Mouse (Mus musculus): ENCODE measurements around the gene Galnt6. TPM values are rescaled to one million over a fixed set of nuclear protein-coding genes. Genes with fewer than 3 reads are reported as not detected.
A peak's percentile ranks its signal among the peaks of the same experiment; 100 is the strongest.

Galnt6 gene
- polyA plus RNA-seq, 1 experiment from 2014 or later: 1.3 TPM

DNA sequence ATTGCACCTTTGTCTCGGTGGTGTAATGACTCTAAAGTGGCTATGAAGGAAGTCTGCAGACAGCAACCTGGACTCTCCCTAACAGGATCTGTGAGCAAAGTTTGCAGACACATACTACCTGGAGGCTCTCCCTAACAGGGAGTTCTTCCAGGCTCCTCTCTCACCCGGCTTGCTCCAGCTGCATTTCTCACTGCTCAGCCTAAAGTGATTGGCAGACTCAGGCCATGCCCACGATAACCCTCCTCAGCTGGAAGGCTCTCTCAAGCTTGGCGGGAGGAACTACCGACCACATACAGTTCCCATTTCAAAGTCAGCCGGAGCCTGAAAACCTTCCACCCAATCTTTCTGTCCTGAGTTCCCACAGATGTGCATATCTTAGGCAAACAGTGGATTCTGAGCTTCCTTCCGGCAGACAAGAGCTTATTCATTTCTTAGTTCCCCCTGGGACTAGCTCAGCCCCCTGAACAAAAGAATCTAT is 62.9 kb downstream of the Galnt6 start:
- peak overlapping the region; percentile 16 for H3K4me3 ChIP-seq
- H3K27me3 ChIP-seq (replicated peaks): no peaks in the 10 kb centered on the region
- peak; percentile 43; the same call in 1 of the 2 replicates for ATAC-seq
- peak overlapping the region; percentile 22; the same call in 1 of the 2 replicates for H3K9ac ChIP-seq
- 3% methylated on average over 7 of the region's 7 CpGs for WGBS (ENCODE audit: insufficient replicate concordance)
- peak overlapping the region; percentile 66 for H3K27ac ChIP-seq
- peaks cover 77% of the 10 kb centered on the region for H3K4me1 ChIP-seq
- no peaks in the 10 kb centered on the region for H3K9me3 ChIP-seq (replicated peaks)
- H3K4me2 ChIP-seq: peak overlapping the region; percentile 74
- no peaks in the 10 kb centered on the region for H3K36me3 ChIP-seq

DNA sequence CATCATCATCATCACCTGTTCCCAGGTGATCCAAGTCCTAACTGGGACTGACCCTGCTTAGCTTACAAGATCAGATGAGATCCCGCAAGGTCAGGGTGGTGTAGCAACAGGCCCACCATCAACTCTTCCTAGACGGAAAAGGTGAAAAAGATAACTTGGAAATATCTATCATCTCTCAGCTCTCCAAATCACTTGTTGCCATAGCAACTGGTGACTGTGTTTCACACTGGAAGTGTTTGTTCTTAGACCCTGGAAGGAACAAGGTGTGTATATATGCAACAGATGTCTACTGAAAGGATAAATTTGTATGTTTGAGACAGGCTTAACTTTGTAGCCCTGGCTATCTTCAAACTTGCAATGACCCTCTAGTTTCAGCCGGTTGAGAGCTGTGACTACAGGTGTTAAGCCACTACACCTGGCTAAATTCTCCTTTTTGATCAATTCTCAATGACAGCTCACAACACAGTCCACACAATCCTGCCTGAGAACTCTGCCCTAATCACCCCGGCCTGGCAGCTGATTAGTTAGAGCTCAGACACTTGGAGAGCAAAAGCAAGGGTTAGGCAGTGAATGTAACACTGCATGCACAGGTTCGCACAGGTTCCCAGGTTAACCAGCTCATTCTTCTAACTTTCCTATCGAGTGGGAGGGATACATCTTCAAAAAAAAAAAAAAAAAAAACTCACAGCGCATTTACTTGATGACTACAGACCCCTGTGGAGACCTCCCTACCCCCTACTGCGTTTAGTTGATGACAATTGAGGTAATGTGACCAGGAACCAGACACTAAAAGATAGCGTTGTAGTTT is 63.6 kb downstream of the Galnt6 start:
- peak overlapping the region; percentile 22; the same call in 1 of the 2 replicates for H3K9ac ChIP-seq
- H3K27me3 ChIP-seq (replicated peaks): no peaks in the 10 kb centered on the region
- H3K4me2 ChIP-seq: peak overlapping the region; percentile 74
- peak overlapping the region; percentile 16 for H3K4me3 ChIP-seq
- H3K36me3 ChIP-seq: no peaks in the 10 kb centered on the region
- no peaks in the 10 kb centered on the region for H3K9me3 ChIP-seq (replicated peaks)
- peak overlapping the region; percentile 66 for H3K27ac ChIP-seq
- H3K4me1 ChIP-seq: peaks cover 77% of the 10 kb centered on the region
- 26% methylated on average over 9 of the region's 9 CpGs for WGBS (ENCODE audit: insufficient replicate concordance)
- ATAC-seq: no peak

DNA sequence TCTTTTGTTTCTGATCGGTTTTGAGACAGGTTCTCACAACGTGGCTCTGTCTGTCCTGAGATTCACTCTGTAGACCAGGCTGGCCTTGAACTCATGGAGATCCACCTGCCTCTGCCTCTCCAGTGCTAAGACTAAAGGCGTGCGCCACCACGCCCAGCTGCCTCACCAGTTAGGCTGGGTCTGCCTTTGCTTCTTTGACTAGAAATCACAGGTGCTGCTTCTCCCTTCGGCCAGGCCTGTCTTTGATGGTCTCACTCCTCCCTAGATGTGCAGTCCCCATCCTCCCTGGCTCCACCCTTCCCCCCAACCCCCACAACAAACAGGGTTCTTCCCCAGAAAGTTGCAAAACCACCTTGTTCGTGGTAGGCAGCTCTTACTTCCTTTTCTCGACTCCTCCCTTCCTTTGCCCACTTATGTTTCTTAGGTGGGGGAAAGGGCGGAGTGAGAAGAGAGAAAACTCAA is 64.3 kb downstream of the Galnt6 start:
- WGBS (ENCODE audit: insufficient replicate concordance): 32% methylated on average over 9 of the region's 9 CpGs
- Histone ChIP-seq H3K36me3 (no peaks in the 10 kb centered on the region), H3K27me3 (replicated peaks) (no peaks in the 10 kb centered on the region), H3K4me1 (peaks cover 74% of the 10 kb centered on the region), H3K9me3 (replicated peaks) (no peaks in the 10 kb centered on the region), H3K4me3 (no peak overlapping the region), H3K9ac (no peak overlapping the region), H3K27ac (no peak overlapping the region), H3K4me2 (peak overlapping the region; percentile 74; the same call in 1 of the 2 replicates)
- no peak for ATAC-seq

DNA sequence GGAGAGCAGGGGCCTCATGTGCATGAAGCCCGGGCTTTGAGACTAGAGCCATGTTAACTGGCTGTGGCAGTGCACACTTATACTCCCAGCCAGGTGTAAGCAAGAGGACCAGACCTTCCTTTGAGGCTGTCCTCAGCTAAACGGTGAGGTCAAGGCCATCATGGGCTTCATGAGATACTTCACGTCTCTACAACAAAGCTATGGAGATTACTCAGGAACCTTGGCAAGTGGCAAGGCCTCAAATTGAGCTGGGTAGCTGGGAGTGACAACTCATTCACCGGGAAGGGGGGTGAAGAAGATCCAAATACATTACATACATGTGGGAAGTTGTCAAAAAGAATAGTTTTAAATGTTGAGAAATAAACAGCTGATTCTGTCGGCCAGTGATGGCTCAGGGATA is 68.4 kb downstream of the Galnt6 start:
- no peaks in the 10 kb centered on the region for H3K9me3 ChIP-seq (replicated peaks)
- 73% methylated on average over 5 of the region's 5 CpGs for WGBS (ENCODE audit: insufficient replicate concordance)
- peaks cover 19% of the 10 kb centered on the region for H3K36me3 ChIP-seq
- H3K4me3 ChIP-seq: no peak overlapping the region
- no peak for ATAC-seq
- no peaks in the 10 kb centered on the region for H3K27me3 ChIP-seq (replicated peaks)
- peaks cover 42% of the 10 kb centered on the region for H3K4me1 ChIP-seq
- H3K4me2 ChIP-seq: no peak overlapping the region
- no peak overlapping the region for H3K9ac ChIP-seq
- H3K27ac ChIP-seq: no peak overlapping the region

DNA sequence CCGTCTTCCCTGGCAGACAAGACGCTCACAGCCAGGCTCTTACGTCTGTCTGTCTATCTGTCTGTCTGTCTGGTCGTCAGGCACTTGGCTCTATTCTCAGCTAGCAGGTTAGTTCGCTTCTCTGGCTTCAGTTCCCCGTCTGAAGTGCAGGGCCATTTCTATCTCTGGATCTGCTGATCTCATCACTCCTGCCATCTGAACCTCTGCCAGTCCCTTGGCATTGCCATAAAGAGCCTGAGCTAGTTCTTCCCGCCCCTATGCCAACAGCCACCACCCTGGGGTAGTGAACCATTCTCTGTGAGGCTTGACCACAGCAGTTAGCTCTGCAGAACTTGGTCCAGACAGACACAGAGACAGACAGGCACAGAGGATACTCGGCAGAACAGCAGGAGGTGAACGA is 68.9 kb downstream of the Galnt6 start:
- Histone ChIP-seq H3K27ac (no peak overlapping the region), H3K36me3 (peaks cover 20% of the 10 kb centered on the region), H3K27me3 (replicated peaks) (no peaks in the 10 kb centered on the region), H3K9me3 (replicated peaks) (no peaks in the 10 kb centered on the region), H3K4me3 (no peak overlapping the region), H3K4me1 (peaks cover 37% of the 10 kb centered on the region), H3K4me2 (no peak overlapping the region), H3K9ac (no peak overlapping the region)
- no peak for ATAC-seq
- WGBS (ENCODE audit: insufficient replicate concordance): 64% methylated on average over 9 of the region's 9 CpGs

DNA sequence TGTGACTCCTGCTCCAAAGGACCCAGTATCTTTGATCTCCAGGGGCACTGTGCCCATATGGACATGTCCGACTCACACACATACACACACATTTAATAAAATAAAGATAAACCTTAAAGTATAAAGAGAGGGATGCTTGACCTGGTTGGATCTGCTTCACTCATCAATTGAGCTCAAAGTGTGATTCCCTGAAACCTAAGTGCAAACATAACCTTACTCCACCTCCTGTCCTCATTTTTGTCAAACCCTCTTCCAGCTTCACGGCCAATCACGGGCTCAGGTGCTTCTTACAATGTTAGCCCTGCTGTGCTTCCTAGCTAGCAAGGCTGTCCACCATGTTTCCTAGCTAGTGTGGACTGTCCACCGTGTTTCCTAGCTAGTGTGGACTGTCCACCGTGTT is 74.0 kb downstream of the Galnt6 start:
- no peak overlapping the region for H3K4me2 ChIP-seq
- no peak overlapping the region for H3K9ac ChIP-seq
- no peak overlapping the region for H3K27ac ChIP-seq
- peaks cover 22% of the 10 kb centered on the region for H3K36me3 ChIP-seq
- no peaks in the 10 kb centered on the region for H3K9me3 ChIP-seq (replicated peaks)
- H3K4me1 ChIP-seq: peaks cover 16% of the 10 kb centered on the region
- no peak for ATAC-seq
- no peaks in the 10 kb centered on the region for H3K27me3 ChIP-seq (replicated peaks)
- no peak overlapping the region for H3K4me3 ChIP-seq
- 70% methylated on average over 5 of the region's 5 CpGs for WGBS (ENCODE audit: insufficient replicate concordance)

DNA sequence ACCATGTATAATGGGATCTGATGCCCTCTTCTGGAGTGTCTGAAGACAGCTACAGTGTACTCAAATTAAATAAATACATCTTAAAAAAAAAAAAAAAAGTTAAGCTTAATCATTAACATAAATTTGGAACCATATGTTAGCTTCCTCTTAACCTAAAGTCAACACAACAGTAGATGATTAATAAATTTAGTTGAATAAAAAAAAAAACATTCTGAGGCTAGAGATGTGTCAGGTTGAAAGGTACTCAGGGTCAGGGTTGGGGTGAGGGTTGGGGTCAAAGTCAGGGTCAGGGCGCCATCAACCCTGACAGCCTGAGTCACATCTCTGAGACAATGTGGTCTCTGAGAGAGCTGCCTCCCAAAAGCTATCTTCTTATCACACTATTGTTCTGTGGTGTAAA is 74.9 kb downstream of the Galnt6 start:
- ATAC-seq: no peak
- H3K4me3 ChIP-seq: no peak overlapping the region
- H3K36me3 ChIP-seq: peaks cover 25% of the 10 kb centered on the region
- H3K27ac ChIP-seq: no peak overlapping the region
- no peaks in the 10 kb centered on the region for H3K27me3 ChIP-seq (replicated peaks)
- 47% methylated on average over 1 of the region's 1 CpGs for WGBS (ENCODE audit: insufficient replicate concordance)
- no peaks in the 10 kb centered on the region for H3K9me3 ChIP-seq (replicated peaks)
- H3K4me1 ChIP-seq: peaks cover 18% of the 10 kb centered on the region
- H3K9ac ChIP-seq: no peak overlapping the region
- H3K4me2 ChIP-seq: no peak overlapping the region

DNA sequence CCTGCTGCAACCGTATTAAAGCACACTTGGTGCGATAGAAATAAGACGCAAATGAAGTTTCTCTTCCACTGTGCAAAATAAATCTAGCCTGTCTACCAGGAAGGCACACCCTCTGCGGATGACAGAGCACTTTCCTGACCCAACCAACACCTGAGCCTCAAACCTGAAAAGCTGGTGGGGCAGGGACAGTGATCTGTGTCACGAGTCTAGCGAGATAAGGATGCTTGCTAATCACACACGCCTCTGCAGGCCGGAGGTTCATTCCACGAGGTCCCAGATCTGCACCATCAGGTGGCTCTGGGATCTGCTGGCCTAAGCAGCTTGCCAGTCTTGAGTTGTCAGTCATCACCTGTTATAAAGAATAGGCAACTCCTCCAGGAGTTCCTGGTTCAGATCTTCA is 77.6 kb downstream of the Galnt6 start:
- Histone ChIP-seq H3K4me1 (peaks cover 14% of the 10 kb centered on the region), H3K27ac (no peak overlapping the region), H3K4me2 (no peak overlapping the region), H3K9me3 (replicated peaks) (no peaks in the 10 kb centered on the region), H3K27me3 (replicated peaks) (no peaks in the 10 kb centered on the region), H3K4me3 (no peak overlapping the region), H3K9ac (no peak overlapping the region), H3K36me3 (peaks cover 23% of the 10 kb centered on the region)
- peak; percentile 57; the same call in 1 of the 2 replicates for ATAC-seq
- 51% methylated on average over 9 of the region's 9 CpGs for WGBS (ENCODE audit: insufficient replicate concordance)

DNA sequence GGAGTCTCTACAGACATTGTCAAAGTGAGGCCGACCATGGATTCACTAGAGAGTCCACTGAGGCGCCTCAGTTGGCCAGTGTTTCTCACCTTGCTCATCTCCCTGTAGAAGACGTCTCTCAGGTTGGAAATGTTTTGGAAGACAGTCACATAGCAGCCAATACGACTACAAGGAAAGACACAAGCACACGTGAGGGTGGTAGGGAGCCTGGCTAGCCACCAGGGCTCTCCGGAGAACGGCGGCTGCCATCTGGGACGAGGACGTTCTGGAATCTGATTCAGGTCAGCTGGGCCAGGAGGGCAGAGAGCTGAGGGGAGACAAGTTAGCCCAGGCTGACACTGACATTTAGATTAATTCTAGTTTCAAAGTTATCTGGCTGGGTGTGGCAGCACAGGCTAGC is 79.1 kb downstream of the Galnt6 start:
- 79% methylated on average over 10 of the region's 10 CpGs for WGBS (ENCODE audit: insufficient replicate concordance)

DNA sequence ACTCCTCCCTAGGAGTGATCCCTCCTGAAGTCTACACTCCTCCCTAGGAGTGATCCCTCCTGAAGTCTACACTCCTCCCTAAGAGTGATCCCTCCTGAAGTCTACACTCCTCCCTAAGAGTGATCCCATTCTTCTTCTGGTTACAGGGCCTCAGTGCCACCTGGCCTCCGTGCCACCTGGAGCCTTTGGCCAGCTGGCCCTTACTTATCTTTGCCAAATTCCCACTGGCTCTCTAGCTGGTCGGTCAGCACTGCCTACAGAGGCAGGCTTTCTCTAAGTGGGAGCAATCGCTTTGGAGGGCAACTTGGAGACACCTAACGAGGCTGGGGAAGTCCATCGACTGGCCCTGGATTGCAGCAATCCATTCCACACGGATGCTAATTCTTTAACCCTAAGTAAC is 83.0 kb downstream of the Galnt6 start:
- no peaks in the 10 kb centered on the region for H3K9me3 ChIP-seq (replicated peaks)
- no peaks in the 10 kb centered on the region for H3K27me3 ChIP-seq (replicated peaks)
- H3K27ac ChIP-seq: no peak overlapping the region
- H3K4me1 ChIP-seq: 0 out of 2 replicates have a peak, but pooled peaks cover 5% of the 10 kb centered on the region
- no peak for ATAC-seq
- H3K9ac ChIP-seq: no peak overlapping the region
- no peak overlapping the region for H3K4me2 ChIP-seq
- H3K36me3 ChIP-seq: peaks cover 32% of the 10 kb centered on the region
- 75% methylated on average over 6 of the region's 6 CpGs for WGBS (ENCODE audit: insufficient replicate concordance)
- H3K4me3 ChIP-seq: no peak overlapping the region

More for the DNA sequence above, 79.1 kb downstream of the Galnt6 start:
- no peak overlapping the region for H3K9ac ChIP-seq
- H3K27ac ChIP-seq: no peak overlapping the region
- H3K4me2 ChIP-seq: no peak overlapping the region
- peaks cover 14% of the 10 kb centered on the region for H3K4me1 ChIP-seq
- H3K4me3 ChIP-seq: no peak overlapping the region
- no peaks in the 10 kb centered on the region for H3K9me3 ChIP-seq (replicated peaks)
- no peak for ATAC-seq
- peaks cover 20% of the 10 kb centered on the region for H3K36me3 ChIP-seq
- no peaks in the 10 kb centered on the region for H3K27me3 ChIP-seq (replicated peaks)

DNA sequence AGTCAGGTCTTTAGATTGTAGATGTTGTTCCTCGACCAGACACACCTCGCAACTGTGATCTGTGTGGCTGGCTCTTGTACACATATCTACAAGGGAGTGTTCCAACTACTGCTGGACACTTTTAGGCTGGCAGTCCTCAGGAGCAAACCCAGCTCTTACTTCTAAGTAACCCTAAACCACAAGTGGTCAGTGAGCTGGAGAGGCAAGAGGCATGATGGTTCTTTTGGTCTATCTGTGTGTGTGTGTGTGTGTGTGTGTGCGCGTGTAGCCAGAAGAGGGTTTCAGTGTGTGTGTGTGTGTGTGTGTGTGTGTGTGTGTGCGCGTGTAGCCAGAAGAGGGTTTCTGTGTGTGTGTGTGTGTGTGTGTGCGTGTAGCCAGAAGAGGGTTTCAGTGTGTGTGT is 86.7 kb downstream of the Galnt6 start:
- H3K9ac ChIP-seq: no peak overlapping the region
- no peak for ATAC-seq
- no peak overlapping the region for H3K4me3 ChIP-seq
- 89% methylated on average over 7 of the region's 7 CpGs for WGBS (ENCODE audit: insufficient replicate concordance)
- H3K36me3 ChIP-seq: peaks cover 23% of the 10 kb centered on the region
- peaks cover 19% of the 10 kb centered on the region for H3K27me3 ChIP-seq (replicated peaks)
- H3K9me3 ChIP-seq (replicated peaks): no peaks in the 10 kb centered on the region
- no peak overlapping the region for H3K27ac ChIP-seq
- no peaks in the 10 kb centered on the region for H3K4me1 ChIP-seq
- H3K4me2 ChIP-seq: no peak overlapping the region
